Mouse (Mus musculus): Measurements from ENCODE around the gene Thap2. TPM values are rescaled to one million over a fixed set of nuclear protein-coding genes. Genes with fewer than 3 reads are reported as not detected.

Thap2 gene
- polyA plus RNA-seq, 1 experiment from 2014 or later: 16.2 TPM

GRCm38 (mm10) chr10:115358216-115358919 lies 25.9 kb downstream of the Thap2 start:
- WGBS: 88% methylated on average over 17 of the region's 17 CpGs
- Histone ChIP-seq H3K4me1 (ENCODE audit: insufficient read depth, low read depth, low read length) (no peaks in the 10 kb centered on the region; the same call in 1 of the 2 replicates), H3K9me3 (ENCODE audit: low read length) (no peaks in the 10 kb centered on the region), H3K9ac (replicated peaks; ENCODE audit: low read depth) (no peak overlapping the region), H3K4me2 (replicated peaks; ENCODE audit: low read depth, low read length) (no peak overlapping the region), H3K4me3 (ENCODE audit: low read depth, low read length) (no peak overlapping the region), H3K27me3 (replicated peaks; ENCODE audit: insufficient read depth, low read length) (no peaks in the 10 kb centered on the region), H3K27ac (ENCODE audit: low read length) (no peak overlapping the region), H3K36me3 (ENCODE audit: insufficient read depth, low read length) (peaks cover 10% of the 10 kb centered on the region; the same call in 1 of the 2 replicates)
- TF ChIP-seq CTCF (IDR thresholded peaks at IDR 0.05) (no peak), EP300 (IDR thresholded peaks at IDR 0.05) (no peak)
- no peak for ATAC-seq
- DNase-seq (ENCODE audit: low spot score): no peak

DNA sequence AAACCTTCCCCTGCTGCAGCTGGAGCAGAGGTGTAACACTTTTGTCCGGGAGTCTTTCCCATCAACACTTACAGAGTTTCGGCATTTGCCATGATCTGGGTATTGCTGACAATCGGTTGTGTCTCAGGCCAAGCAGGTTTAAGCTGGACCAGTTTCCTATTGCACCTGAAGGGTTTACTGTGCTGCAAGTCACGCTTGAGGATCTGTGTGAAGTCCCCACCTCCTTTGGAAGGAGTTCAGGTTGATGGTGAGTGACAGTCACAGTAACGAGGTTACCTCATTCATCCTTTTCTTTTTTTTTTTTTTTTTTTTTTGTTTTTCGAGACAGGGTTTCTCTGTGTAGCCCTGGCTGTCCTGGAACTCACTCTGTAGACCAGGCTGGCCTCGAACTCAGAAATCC lies 28.1 kb downstream of the Thap2 start:
- Histone ChIP-seq H3K27ac (ENCODE audit: low read length) (no peak overlapping the region), H3K4me1 (ENCODE audit: insufficient read depth, low read depth, low read length) (no peaks in the 10 kb centered on the region), H3K9ac (replicated peaks; ENCODE audit: low read depth) (no peak overlapping the region), H3K36me3 (ENCODE audit: insufficient read depth, low read length) (peaks cover 10% of the 10 kb centered on the region; the same call in 1 of the 2 replicates), H3K9me3 (ENCODE audit: low read length) (no peaks in the 10 kb centered on the region), H3K27me3 (replicated peaks; ENCODE audit: insufficient read depth, low read length) (no peaks in the 10 kb centered on the region), H3K4me3 (ENCODE audit: low read depth, low read length) (no peak overlapping the region), H3K4me2 (replicated peaks; ENCODE audit: low read depth, low read length) (no peak overlapping the region)
- ATAC-seq: no peak
- WGBS: 84% methylated on average over 6 of the region's 7 CpGs
- DNase-seq (ENCODE audit: low spot score): no peak
- no peak for TF ChIP-seq EP300 (IDR thresholded peaks at IDR 0.05)
- TF ChIP-seq CTCF (IDR thresholded peaks at IDR 0.05): no peak

GRCm38 (mm10) chr10:115355016-115355415 lies 29.2 kb downstream of the Thap2 start:
- H3K4me3 ChIP-seq (ENCODE audit: low read depth, low read length): no peak overlapping the region
- no peaks in the 10 kb centered on the region for H3K27me3 ChIP-seq (replicated peaks; ENCODE audit: insufficient read depth, low read length)
- H3K27ac ChIP-seq (ENCODE audit: low read length): no peak overlapping the region
- H3K9me3 ChIP-seq (ENCODE audit: low read length): no peaks in the 10 kb centered on the region
- no peak for DNase-seq (ENCODE audit: low spot score)
- no peak overlapping the region for H3K4me2 ChIP-seq (replicated peaks; ENCODE audit: low read depth, low read length)
- ATAC-seq: no peak
- H3K9ac ChIP-seq (replicated peaks; ENCODE audit: low read depth): no peak overlapping the region
- TF ChIP-seq CTCF (IDR thresholded peaks at IDR 0.05): no peak
- no peak for TF ChIP-seq EP300 (IDR thresholded peaks at IDR 0.05)
- no peaks in the 10 kb centered on the region for H3K4me1 ChIP-seq (ENCODE audit: insufficient read depth, low read depth, low read length)
- 84% methylated on average over 6 of the region's 6 CpGs for WGBS
- peaks cover 10% of the 10 kb centered on the region; the same call in 1 of the 2 replicates for H3K36me3 ChIP-seq (ENCODE audit: insufficient read depth, low read length)

DNA sequence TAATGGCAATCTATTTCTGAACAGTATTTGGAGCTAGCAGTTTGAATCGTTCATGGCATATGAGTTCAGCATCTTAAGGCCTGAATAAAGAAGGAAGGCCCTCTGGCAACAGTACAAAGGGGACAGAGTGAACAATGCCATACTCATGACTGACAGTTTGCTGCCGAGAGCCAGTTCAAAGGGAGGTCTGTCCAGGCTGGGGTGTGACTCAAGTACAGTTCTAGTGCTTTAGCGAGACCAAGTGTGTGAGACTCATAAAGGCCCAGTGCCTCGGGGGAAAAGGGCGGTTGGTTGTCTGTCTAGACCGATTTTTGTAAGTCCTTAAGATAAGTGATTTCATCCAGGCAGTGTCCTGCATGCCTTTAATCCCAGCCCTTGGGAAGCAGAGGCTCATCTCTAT lies 29.7 kb downstream of the Thap2 start:
- no peak for DNase-seq (ENCODE audit: low spot score)
- 66% methylated on average over 6 of the region's 6 CpGs for WGBS
- H3K4me3 ChIP-seq (ENCODE audit: low read depth, low read length): no peak overlapping the region

GRCm38 (mm10) chr10:115350810-115351397 lies 33.3 kb downstream of the Thap2 start:
- TF ChIP-seq EP300 (IDR thresholded peaks at IDR 0.05) (no peak), CTCF (IDR thresholded peaks at IDR 0.05) (no peak)
- ATAC-seq (no peak), DNase-seq (ENCODE audit: low spot score) (no peak)
- Histone ChIP-seq H3K4me3 (ENCODE audit: low read depth, low read length) (no peak overlapping the region), H3K27ac (ENCODE audit: low read length) (no peak overlapping the region), H3K9ac (replicated peaks; ENCODE audit: low read depth) (no peak overlapping the region), H3K4me1 (ENCODE audit: insufficient read depth, low read depth, low read length) (no peaks in the 10 kb centered on the region), H3K36me3 (ENCODE audit: insufficient read depth, low read length) (peaks cover under 1% of the 10 kb centered on the region; the same call in 1 of the 2 replicates), H3K9me3 (ENCODE audit: low read length) (no peaks in the 10 kb centered on the region), H3K4me2 (replicated peaks; ENCODE audit: low read depth, low read length) (no peak overlapping the region), H3K27me3 (replicated peaks; ENCODE audit: insufficient read depth, low read length) (no peaks in the 10 kb centered on the region)
- 79% methylated on average over 2 of the region's 2 CpGs for WGBS

More for the DNA sequence above, 29.7 kb downstream of the Thap2 start:
- H3K9ac ChIP-seq (replicated peaks; ENCODE audit: low read depth): no peak overlapping the region
- no peak for ATAC-seq
- TF ChIP-seq CTCF (IDR thresholded peaks at IDR 0.05) (no peak), EP300 (IDR thresholded peaks at IDR 0.05) (no peak)
- H3K36me3 ChIP-seq (ENCODE audit: insufficient read depth, low read length): peaks cover 10% of the 10 kb centered on the region; the same call in 1 of the 2 replicates
- no peaks in the 10 kb centered on the region for H3K27me3 ChIP-seq (replicated peaks; ENCODE audit: insufficient read depth, low read length)
- H3K27ac ChIP-seq (ENCODE audit: low read length): no peak overlapping the region
- H3K9me3 ChIP-seq (ENCODE audit: low read length): no peaks in the 10 kb centered on the region
- H3K4me2 ChIP-seq (replicated peaks; ENCODE audit: low read depth, low read length): no peak overlapping the region
- no peaks in the 10 kb centered on the region for H3K4me1 ChIP-seq (ENCODE audit: insufficient read depth, low read depth, low read length)

GRCm38 (mm10) chr10:115349509-115349908 lies 34.7 kb downstream of the Thap2 start:
- Histone ChIP-seq H3K9ac (replicated peaks; ENCODE audit: low read depth) (no peak overlapping the region), H3K27me3 (replicated peaks; ENCODE audit: insufficient read depth, low read length) (no peaks in the 10 kb centered on the region), H3K4me3 (ENCODE audit: low read depth, low read length) (no peak overlapping the region), H3K36me3 (ENCODE audit: insufficient read depth, low read length) (no peaks in the 10 kb centered on the region; the same call in none of the 2 replicates), H3K4me1 (ENCODE audit: insufficient read depth, low read depth, low read length) (no peaks in the 10 kb centered on the region), H3K9me3 (ENCODE audit: low read length) (no peaks in the 10 kb centered on the region), H3K27ac (ENCODE audit: low read length) (no peak overlapping the region), H3K4me2 (replicated peaks; ENCODE audit: low read depth, low read length) (no peak overlapping the region)
- TF ChIP-seq CTCF (IDR thresholded peaks at IDR 0.05): no peak
- no peak for TF ChIP-seq EP300 (IDR thresholded peaks at IDR 0.05)
- DNase-seq (ENCODE audit: low spot score) (no peak), ATAC-seq (no peak)
- WGBS: 82% methylated on average over 7 of the region's 7 CpGs

Measured in lung, postnatal 0 days (tissue).